Comparison of ENCODE assay signal across 18 mouse cellular contexts in the genomic region with DNA sequence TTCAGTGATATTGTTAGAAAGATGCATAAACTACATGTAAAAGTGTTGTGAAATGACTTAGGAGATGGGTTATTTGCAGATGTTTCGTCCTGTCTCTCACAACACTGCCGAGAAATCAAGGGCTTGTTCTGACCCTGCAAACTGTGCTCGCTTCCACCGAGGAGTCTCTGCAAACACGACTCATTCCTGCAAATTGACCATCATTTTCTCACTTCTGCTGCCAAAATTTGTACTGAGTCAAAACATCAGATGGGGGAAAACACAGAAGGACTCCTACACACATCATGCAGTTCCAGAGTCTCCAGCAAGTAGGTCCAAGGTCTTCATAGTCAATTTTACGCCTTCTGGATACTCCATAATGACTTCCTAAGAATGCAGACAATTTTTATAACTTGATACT.
"Had no signal": no experiment of that assay in that cellular context is flagged by ENCODE, and none has a peak within 500 bp of the region (broad histone marks: within the 10 kb centered on the region; RNA-seq: fewer than 3 reads in every experiment).

No protein-coding gene starts in this region.

- H3K9me3 ChIP-seq: midbrain, embryonic 10.5 days; midbrain, embryonic 12.5 days; neural tube, embryonic 13.5 days; neural tube, embryonic 15.5 days; stomach, embryonic 15.5 days had no signal

- H3K4me2 ChIP-seq: lung, embryonic 14.5 days; midbrain, embryonic 12.5 days; neural tube, embryonic 13.5 days; neural tube, embryonic 15.5 days; stomach, embryonic 15.5 days had no signal

- H3K4me1 ChIP-seq: midbrain, embryonic 10.5 days; midbrain, embryonic 12.5 days; neural tube, embryonic 13.5 days; neural tube, embryonic 15.5 days; stomach, embryonic 15.5 days had no signal

- H3K9ac ChIP-seq: lung, embryonic 14.5 days; midbrain, embryonic 12.5 days; neural tube, embryonic 13.5 days; neural tube, embryonic 15.5 days; stomach, embryonic 15.5 days had no signal

- H3K27ac ChIP-seq: midbrain, embryonic 10.5 days; midbrain, embryonic 12.5 days; neural tube, embryonic 13.5 days; neural tube, embryonic 15.5 days; stomach, embryonic 15.5 days had no signal

- ATAC-seq: midbrain, embryonic 16.5 days had no signal

- H3K36me3 ChIP-seq: midbrain, embryonic 10.5 days; midbrain, embryonic 12.5 days; neural tube, embryonic 13.5 days; neural tube, embryonic 15.5 days; stomach, embryonic 15.5 days had no signal

- H3K27me3 ChIP-seq: midbrain, embryonic 12.5 days; neural tube, embryonic 13.5 days; neural tube, embryonic 15.5 days; stomach, embryonic 15.5 days had no signal

- DNase-seq: lung, adult 18-20 months; lung, embryonic 14.5 days; lung, postnatal 10 days; lung, postnatal 4 days; midbrain, embryonic 14.5 days; retina, postnatal 1 day; right cerebral cortex, adult 18-20 months; right cerebral cortex, postnatal 14 days; thymus, adult 2 months; thymus, postnatal 25 days; thymus, postnatal 4 days had no signal

- H3K4me3 ChIP-seq: midbrain, embryonic 10.5 days; midbrain, embryonic 12.5 days; myocyte; neural tube, embryonic 13.5 days; neural tube, embryonic 15.5 days; stomach, embryonic 15.5 days had no signal
